Mouse (Mus musculus) CD8-positive naive resting alpha-beta T cell, adult 2 months (primary cell): Measurements from ENCODE around the gene Mtmr12.

Experiments used
- DNase-seq, 2 experiments: peaks; one replicate each; pipeline ENCODE4 v3.0.0; 2022; ENCODE audit warnings: low read depth in 2 of 2, low spot score in 2 of 2

Mtmr12 gene

GRCm38 (mm10) chr15:12274053-12274769, 69.4 kb downstream of the Mtmr12 start:
- no peak for DNase-seq

DNA sequence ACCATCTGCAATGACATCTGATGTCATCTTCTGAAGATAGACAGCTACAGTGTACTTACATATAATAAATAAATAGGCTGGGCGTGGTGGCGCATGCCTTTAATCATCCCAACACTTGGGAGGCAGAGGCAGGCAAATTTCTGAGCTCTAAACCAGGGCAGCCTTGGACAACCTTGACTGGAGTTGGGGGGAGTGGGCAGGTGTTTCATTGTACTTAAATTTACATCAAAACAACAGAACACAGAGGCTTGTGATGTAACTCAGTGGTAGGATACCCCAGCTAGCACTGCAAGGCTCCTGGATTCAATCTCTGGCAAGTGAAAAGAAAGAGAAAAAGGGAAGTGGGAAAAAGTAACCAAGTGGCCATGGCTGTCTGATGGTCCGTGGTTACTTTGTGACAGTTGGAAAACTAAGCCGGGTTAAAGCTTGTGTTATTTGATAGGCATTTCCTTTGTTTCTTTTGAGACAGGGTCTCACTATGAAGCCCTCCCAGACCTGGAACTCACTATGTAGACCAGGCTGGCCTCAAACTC, 70.3 kb downstream of the Mtmr12 start:
- no peak for DNase-seq

DNA sequence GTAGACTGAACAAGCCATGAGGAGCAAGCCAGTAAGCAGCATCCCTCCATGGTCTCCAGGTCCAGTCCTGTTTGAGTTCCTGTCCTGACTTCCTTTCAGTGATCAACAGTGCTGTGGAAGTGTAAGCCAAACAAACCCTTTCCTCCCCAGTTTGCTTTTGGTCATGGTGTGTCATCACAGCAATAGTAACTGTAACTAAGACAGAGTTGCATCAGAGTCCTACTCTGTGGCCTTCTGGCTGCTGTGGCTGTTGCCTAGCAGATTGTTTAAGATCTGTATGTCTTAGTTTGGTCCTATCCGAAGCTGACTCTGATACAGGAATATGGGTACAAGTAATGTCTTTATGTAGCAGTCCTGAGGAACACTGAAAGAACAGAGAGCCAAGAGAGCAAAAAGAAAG, 75.0 kb downstream of the Mtmr12 start:
- DNase-seq, result no peak

DNA sequence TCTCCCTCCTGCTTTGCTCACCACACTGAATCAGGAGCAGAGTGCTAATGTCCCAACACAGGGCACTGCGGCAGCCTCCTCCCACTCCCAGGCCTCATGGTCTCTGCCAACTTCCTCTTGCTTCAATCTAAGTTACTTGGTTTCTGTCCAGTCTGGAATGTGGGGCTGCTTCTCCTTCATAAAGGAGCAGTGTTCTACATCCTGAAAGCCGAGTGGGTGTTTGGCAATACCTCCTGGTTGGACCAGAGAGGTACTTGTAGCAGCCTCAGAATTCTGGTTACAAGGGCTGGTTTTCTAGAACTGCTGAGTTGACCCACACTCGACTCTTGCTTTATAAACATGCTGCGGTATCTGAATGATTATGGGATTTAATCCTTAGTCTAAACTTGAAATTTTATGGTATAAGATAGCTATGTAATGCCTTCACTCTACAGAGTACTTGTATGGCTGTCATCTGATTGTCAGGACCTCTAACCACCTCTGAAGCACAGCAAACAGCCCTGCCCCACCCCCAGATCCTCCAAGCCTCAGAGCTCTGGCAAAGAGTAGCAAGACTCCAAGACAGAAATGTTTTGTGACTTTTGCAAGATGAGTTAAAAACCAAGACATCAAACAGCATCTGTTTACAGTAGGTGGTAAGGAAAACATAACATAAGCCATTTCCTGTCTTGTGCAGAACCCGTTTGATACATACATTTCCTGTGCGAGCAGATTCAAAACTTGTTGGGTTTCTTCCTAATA, 80.1 kb downstream of the Mtmr12 start:
- no peak for DNase-seq

DNA sequence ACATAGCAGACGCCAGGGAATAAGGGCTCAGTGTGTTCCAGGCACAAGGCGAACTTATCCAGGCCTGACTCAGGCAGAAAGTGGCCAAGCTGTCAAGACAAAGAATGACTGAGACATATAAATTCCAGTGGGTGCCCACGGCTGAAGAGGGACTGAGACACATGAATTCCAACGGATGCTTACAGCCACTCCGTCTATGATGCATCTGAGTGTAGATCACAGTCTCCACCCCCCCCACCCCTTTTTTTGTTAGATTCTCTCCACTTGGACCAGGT, 80.6 kb downstream of the Mtmr12 start:
- no peak for DNase-seq

DNA sequence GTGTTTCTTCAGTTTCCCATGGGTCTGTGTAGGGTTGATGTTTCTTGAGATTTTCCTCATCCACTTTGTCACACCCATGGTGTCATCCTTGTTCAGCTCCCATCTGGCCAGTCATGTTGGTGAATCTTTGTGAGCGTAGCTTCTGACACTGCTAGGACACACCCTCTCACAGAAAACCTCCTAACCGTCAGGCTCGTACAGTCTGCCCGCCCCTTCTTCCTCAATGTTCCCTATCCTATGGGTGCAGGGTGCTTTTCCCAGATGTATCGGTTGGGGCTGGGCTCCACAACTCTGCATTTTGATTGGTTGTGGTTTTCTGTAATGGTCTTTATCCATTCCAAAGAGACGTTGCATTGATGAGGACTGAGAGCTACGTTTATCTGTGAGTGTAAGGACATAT, 85.5 kb downstream of the Mtmr12 start:
- DNase-seq, result no peak

DNA sequence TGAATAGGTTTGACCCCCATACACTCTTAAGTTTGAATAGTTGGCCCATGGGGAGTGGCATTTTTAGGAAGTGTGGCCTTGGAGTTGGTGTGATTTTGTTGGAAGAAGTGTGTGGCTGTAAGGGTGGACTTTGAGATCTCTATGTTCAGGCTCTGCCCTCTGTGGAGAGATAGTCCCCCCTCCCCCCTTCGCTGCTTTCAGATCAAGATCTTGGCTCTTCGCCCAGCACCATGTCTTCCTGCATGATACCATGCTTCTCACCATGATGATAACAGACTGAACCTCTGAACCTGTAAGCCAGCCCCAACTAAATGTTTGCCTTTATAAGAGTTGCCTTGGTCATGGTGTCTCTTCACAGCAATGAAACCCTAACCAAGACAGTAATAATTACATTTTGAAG, 86.9 kb downstream of the Mtmr12 start:
- DNase-seq, result no peak

DNA sequence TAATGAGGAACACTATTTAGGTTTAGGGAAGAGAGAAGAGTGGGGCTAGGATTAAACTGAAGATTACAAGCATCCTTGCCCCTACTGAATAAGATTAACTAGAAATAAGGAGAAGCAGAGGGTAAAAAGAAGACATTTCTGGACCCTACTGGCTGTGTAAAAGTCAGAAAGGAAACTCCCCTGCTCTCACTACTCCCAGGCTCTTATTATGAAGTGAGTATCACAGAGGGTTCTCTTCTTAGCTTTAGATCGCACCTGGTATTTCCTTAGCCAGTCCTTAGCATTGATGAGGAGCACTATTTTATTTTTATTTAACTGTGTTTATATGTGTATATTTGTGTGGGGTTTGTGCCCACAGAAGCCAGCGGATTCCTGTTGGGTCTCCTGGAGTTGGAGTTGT, 91.4 kb downstream of the Mtmr12 start:
- DNase-seq, result no peak

GRCm38 (mm10) chr15:12298231-12298737, 93.5 kb downstream of the Mtmr12 start:
- no peak for DNase-seq

DNA sequence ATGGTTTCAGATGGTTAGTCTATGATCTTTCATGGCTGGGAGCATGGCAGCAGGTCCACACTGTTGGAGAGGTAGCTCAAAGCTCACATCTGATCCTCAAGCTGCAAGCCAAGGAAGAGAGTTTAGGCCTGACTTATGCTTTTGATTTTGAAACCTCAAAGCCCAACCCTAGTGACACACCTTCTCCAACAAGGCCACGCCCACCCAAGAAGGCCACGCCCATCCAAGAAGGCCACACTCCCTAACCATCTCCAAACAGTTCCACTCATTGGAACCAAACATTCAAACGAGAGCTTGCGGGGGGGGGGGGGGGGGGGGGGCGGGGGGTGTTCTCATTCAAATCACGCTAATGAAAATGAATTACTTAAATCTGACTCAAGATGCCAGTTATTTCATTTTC, 96.9 kb downstream of the Mtmr12 start:
- DNase-seq, result no peak

DNA sequence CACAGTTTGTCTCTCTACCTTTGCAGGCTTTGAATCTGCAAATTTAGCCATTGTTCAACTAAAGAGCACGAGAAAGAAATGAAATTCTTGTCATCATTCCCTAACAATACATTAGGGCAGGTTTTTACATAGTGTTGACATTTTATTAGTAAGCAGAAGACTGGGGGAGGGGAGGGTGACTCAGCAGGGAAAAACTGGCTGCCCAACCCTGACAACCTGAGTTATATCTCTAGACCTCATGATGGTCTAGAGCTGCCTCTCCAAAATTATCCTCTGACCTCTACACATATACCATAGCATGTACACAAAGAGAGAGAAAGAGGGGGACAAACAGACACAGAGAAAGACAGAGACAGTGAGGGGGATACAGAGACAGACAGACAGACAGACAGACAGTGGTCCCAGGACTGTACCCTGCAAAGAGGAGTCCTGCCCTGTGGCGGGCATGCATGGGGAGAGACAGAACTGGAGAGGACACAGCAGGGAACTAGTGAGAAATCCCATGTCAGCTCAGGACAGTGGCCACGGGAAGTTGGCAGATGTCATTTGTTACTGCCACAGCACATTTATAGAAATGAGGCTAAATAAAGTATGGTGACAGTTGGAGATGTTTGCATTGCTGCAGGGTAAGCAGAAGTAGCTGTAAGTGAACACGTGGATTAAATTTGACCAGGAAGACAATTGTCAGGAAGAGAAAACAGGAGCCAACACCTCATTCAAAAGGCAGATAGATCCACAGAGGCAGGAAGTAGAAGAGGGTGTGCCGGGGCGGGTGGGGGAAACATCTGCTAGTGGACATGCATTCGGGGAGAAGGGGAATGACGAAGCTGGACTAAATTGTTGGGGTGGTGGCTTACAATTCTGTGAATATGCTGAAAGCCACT, 101.6 kb downstream of the Mtmr12 start:
- no peak for DNase-seq

GRCm38 (mm10) chr15:12307114-12307513, 102.3 kb downstream of the Mtmr12 start:
- no peak for DNase-seq

GRCm38 (mm10) chr15:12308539-12308938, 103.7 kb downstream of the Mtmr12 start:
- no peak for DNase-seq

GRCm38 (mm10) chr15:12310676-12311075, 105.8 kb downstream of the Mtmr12 start:
- no peak for DNase-seq

GRCm38 (mm10) chr15:12311465-12311864, 106.6 kb downstream of the Mtmr12 start:
- no peak for DNase-seq

GRCm38 (mm10) chr15:12313255-12313654, 108.4 kb downstream of the Mtmr12 start:
- DNase-seq, result no peak

- DNase-seq, result no peak
Measured at GRCm38 (mm10) chr15:12314584-12314983, 109.8 kb downstream of the Mtmr12 start.

DNA sequence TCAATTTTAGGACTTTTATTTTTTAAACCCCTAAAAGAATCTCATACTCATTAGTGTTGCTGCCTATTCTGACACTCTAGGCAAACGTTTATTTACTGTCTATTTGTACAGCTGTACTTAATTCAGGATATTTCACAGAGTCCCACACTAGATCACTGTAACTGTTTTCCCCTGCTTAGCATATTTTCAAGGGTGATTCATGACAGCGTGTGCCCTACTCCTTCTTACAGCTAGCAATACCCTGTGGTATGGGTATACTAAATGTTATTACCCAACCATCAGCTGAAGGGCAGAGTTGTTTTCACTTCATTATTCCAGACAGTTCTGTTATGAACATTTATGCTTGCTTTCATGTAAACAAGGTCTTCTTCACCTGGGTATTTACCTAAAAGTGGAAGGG, 111.2 kb downstream of the Mtmr12 start:
- DNase-seq, result no peak

- DNase-seq, result no peak
Measured at GRCm38 (mm10) chr15:12317290-12317689, 112.5 kb downstream of the Mtmr12 start.

DNA sequence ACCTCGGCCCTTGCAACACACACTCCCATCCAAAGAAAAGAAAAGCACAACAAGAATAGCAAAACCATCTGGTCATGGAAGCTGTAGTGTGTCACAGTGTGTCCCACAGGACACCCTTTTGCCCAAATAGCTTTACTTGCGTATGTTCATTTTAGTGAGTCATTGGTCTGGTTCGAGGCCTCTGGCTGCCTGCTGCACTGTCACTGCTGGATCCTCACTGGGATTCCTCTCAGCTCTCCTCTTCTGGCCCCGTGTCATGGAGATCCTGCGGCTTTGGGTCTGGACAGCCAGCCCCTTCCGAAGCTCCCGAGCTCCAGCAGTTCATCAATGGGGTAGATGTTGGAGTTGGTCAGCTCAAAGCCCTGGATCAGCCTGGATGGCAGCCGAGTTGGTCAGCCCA, 113.6 kb downstream of the Mtmr12 start:
- no peak for DNase-seq

DNA sequence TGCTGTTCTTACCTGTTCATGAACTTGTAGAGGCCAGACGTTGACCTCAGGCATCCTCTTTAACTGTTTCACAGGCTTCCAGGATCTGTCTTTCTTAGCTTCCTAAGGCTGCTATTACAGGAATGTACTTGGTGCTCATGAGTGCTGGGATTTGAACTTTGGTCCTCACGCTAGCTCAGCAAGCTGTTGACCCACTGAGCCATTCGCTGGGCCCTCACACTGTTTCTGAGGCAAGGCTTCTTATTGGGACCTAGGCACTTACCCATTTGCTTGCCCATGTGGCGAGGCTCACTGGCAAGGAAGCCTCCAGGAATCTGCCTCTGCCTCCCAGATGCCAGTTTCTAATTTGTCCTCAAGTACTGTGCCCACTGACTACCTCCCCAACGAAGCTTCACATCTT, 115.1 kb downstream of the Mtmr12 start:
- no peak for DNase-seq
